Mouse (Mus musculus) inflammation-experienced regulatory T-cells, adult 6 months (primary cell): ENCODE results near the gene Pemt. TPM values are rescaled to one million over a fixed set of nuclear protein-coding genes. Genes with fewer than 3 reads are reported as not detected.

Experiments used
- ATAC-seq: one replicate; pipeline ENCODE4 v1.8.0; 2017
- polyA plus RNA-seq, 3 experiments: library from polyadenylated mRNA; unstranded; fragments of 100-300 nt; shearing (Covaris generic); gene quantifications; one replicate each; pipeline ENCODE4 v1.2.1; 2017

Pemt gene
- 1 to 10 TPM in 2 of 3 experiments, under 1 TPM in 1; 0.74 to 2.5 (median 1.9) TPM for polyA plus RNA-seq

DNA sequence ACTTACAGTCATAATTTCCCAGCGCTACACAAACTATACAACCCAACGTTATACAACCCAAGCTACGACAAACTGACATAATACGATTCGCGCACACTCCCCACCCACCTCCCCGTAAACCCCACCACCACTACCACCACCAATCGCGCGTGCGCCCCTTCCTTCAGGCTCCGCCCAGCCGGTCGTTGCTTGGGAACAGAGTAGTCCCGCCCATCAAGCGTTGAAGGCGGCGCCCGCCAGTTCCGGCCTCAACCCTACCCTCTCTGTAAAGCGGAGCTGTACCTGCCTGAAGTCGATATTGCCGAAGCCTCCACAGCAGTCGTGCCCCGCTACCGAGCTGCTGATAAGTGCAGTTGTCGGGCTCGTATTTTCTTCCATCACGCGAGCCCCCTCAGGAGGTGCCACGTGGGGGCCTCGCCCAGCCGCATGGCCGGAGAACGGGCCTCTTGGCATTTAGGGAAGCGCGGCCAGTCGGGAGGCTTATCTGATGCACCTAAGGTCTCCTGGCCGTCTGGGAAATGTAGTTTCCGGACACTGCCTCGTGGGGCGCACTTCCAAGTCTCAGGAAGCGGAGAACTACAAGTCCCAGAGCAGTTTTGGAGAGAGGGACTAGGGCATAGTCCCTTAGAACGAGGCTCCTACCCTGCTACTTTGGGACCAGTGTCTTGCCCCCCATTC is at the start of gene Pemt:
TSS of gene Pemt (minus strand) at position 432 of the 678 bp plus-strand sequence.
- peak; percentile 98 for ATAC-seq

GRCm38 (mm10) chr11:60094909-60095810 is 48.9 kb upstream of the Pemt start:
- ATAC-seq = no peak

GRCm38 (mm10) chr11:60093984-60094587 is 47.8 kb upstream of the Pemt start:
- ATAC-seq = no peak

GRCm38 (mm10) chr11:60093227-60093626 is 46.9 kb upstream of the Pemt start:
- ATAC-seq = no peak

- no peak for ATAC-seq
Measured at GRCm38 (mm10) chr11:60091422-60091761, 45.1 kb upstream of the Pemt start.

DNA sequence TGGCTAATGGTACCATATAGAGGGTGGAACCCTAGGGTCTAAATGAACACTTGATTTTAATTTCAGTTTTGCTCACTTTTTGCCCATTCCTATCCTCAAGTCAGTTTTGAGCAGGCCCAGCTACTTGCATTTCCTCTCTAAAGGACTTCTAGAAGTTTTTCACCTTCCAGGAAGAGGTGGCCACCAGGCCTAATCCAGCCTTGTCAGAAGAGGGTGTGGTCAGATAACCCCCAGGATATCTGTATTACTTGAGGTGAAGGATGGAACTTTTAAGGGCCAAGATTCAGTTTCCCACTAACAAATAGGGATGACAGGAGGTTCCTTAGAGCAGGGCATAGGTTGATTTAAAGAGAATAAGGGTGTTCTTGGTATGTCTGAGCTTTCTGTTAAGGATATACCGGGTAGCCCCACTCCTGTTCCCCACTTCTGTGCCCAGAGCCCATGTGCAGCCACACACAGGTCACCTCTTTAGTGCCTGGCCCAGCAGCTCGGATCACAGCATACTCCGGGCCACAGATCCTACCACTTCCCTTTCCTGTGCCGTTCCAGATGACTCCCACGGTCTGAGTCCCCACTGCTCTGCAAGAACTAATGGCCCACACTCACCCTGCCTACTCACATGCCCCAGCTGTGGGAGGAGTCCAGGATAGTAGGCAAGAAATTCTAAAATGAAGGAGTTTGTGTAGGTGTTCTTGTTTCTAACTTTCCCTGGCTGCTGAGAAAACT is 44.6 kb upstream of the Pemt start:
- ATAC-seq = no peak

DNA sequence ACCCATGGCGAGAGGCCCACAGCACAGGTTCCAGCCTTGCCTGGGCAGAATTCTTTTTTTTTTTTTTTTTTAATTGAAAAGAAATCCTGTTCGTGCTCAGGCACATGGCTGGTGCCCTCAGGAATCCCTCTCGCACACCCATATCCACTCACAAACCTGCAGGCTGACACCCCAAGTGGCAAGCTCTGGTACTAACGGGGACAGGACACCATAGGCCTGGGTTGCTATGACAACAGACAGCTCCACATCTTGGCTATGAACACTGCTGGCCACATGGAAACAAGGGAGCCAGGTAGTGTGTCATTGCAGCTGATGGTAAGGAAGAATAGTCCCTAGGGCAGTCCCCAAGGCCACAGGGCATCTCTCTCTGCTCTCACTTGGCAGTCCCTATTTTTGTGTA is 42.7 kb upstream of the Pemt start:
- ATAC-seq = no peak

DNA sequence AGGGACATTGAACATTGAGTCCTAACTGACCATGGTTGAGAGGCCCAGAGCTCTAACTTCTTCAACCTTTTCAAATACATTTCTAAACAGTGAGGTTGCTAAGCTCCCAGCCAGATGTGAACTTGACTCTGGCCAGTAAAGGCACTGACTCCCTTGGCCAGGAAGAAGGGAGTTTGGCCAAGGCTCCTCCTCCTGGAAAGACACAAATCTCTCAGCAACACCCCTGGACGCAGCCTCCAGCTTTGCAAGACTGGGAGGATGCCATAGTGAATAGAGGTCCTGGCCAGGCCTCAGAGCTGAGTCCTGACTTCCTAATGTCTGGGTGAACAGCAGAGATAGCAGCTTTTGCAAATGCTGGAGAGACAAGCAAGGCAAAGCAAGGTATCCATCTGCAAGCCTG is 40.4 kb upstream of the Pemt start:
- no peak for ATAC-seq

DNA sequence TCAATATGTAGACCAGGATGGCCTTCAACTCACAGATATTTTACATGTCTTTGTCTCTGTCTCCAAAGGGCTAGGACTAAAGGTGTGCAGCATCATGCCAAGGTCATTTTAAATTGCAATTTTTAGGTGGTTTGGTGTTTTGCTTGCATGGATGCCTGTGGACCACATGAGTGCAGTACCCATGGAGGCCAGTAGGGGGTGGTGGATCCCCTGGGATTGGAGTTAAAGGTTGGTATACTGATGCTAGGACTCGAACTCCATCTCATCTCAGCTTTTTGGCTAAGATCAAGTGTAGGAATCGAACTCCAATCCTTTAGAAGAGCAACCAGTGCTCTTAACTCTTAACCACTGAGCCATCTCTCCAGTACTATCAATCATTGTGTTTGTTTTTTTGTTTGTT is 38.3 kb upstream of the Pemt start:
- ATAC-seq = no peak

DNA sequence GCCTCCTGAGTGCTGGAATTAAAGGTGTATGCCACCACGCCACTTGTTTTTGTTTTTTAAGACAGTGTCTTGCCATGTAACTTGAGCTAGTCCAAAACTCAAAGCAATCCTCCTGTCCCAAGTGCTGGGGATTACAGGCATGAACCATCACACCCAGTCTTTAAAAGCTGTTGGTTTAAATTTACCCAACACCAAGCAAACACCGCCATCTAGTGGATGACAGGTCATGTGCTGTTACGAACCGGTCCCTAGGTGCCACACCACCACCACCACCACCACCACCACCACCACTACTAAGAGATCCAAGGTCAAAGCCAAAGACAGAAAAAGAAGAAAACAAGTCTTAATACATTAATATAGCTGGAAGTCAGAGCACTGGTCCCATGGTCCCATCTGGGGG is 30.5 kb upstream of the Pemt start:
- ATAC-seq = no peak

DNA sequence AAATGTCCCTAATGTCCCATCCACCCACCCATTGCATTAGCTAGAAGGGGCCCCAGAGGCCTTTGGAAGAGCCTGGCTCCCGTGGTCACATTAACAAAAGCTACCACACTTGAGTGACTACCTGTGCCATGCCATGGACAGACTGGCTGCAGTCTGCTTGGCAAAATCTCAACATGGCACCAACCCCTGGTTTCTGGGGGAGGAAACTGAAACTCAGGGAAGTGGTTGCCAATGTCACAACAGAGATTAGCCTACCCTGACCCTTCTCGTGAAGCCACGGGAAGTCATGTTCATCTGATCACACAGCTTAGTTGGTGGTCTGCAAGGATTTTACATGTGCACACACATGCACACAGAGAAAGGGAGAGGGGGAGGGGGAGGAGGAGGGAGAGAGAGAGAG is 29.9 kb upstream of the Pemt start:
- no peak for ATAC-seq

DNA sequence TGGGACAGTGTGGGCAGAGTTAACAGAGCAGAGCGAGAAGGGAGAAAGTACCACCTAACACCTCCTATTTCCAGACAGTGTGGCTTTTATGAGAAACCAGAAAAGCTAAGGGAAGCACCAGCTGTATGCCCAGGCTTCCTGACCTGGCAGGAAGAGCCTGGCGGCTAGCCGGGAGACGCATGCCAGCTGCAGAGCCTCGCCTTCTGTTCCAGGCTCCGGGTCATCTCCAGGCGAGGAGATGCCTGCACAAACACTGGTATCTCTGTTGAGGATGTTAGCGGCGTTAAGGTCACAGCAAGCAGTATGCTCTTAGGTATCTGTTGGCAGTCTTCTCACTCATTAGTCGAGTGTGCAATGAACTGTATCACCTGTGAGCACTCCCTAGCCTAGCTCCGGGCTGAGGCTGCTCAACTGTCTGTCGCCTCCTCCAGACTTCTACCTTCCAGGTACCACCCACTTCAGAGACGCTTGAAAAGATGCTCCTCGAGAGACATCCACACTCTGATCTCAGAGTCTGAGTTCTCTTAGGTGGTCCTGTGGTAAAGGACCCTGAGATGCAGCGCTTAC is 27.7 kb upstream of the Pemt start:
- ATAC-seq = no peak

DNA sequence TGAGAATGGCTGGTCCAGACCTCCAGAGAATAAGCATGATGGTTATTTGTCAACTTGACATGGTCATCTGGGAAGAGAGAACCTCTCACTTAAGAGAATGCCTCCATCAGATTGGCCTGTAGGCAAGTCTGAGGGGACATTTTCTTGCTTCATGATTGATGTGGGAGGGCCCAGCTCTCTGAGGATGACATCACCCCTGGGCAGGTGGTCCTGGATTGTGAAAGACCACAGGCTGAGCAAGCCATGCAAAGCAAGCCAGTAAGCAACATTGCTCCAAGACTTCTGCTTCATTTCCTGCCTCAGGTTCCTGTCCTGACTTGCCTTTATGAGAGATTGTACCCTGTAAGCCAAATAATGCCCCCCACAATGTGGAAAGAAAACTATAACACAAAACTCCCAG is 26.8 kb upstream of the Pemt start:
- no peak for ATAC-seq

DNA sequence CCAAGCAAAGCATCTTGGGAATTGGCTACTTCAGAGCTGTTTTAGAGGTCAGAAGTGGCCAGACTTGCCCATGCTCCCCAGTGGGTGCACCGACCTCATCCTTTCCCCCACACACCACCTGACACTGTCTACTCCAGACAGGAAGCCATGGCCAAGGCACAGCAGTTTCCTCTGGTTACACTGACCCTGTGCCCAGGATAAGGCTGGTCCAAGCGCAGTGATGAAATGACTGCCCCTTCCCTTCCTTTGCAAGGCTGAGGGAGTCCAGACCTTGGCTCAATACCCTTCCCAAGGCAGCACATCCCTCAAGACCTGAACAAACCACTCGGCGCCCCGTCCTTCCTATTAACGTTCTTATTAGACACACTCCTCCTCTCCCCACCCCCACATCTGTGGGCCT is 24.9 kb upstream of the Pemt start:
- no peak for ATAC-seq

- ATAC-seq = no peak
Measured at GRCm38 (mm10) chr11:60070599-60070998, 24.3 kb upstream of the Pemt start.

GRCm38 (mm10) chr11:60068631-60069030 is 22.3 kb upstream of the Pemt start:
- ATAC-seq = no peak

DNA sequence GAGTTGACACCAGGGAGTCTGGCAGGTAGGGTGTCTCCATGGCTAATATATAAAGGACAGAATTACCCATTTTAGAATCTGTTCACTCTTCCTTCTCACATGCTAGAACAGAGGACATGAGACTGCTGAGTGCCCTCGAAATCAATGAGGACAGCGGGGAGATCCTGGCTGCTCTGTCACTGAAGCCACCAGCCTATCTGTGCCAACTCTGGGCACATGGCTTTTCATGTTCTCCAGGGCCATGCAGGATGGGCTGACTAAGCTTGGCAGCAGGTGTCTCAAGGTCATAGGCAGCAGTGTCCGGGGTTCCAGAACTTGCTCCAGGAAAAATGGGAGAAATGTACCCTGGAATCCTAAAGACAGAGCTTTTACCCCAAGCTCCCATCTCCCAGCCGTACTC is 21.4 kb upstream of the Pemt start:
- ATAC-seq = no peak

DNA sequence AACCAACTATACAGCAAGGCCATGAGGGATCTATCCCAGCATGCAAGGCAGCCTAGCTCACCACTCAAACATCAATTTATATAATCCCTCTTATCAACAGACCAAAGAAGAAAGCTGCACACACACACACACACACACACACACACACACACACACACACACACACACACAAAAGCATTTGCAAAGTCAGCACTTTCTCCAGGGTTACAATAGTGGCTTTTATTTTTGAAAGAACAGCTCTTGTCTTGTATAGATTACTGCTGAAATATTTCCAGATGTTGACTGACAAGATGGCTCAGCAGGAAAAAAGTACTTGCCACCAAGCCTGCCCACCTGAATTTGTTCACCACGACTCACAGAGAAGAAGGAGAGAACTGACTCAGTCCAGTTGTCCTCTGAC is 19.0 kb upstream of the Pemt start:
- ATAC-seq = no peak

GRCm38 (mm10) chr11:60061504-60062006 is 15.3 kb upstream of the Pemt start:
- ATAC-seq = no peak

- ATAC-seq = no peak
Measured at GRCm38 (mm10) chr11:60060026-60060425, 13.7 kb upstream of the Pemt start.

GRCm38 (mm10) chr11:60058441-60058840 is 12.2 kb upstream of the Pemt start:
- ATAC-seq = no peak

GRCm38 (mm10) chr11:60057987-60058386 is 11.7 kb upstream of the Pemt start:
- ATAC-seq = no peak
